Mouse (Mus musculus) limb, embryonic 14.5 days (tissue): ENCODE measurements around the gene Igf1r. TPM values are rescaled to one million over a fixed set of nuclear protein-coding genes. Genes with fewer than 3 reads are reported as not detected.

ENCODE experiments used
- ATAC-seq: fragments of 200-750 bp; cut with Nextera tagmentation; 2 replicates; pipeline ENCODE4 v1.8.0; 2017; ENCODE audit warnings: low read depth, moderate number of reproducible peaks, moderate TSS enrichment; ENCODE audit not compliant: low FRiP score
- DNase-seq: peaks from one replicate; pipeline ENCODE4 v3.0.0-alpha.2; 2015; ENCODE audit warnings: low spot score
- H3K27ac ChIP-seq: fragments of 300-500 bp; sonication (generic); replicated peaks from 2 replicates; pipeline ENCODE4 v1.5.1; 2014; ENCODE audit warnings: low read depth, mild to moderate bottlenecking, low read length, moderate library complexity, mixed read lengths
- H3K27me3 ChIP-seq: fragments of 300-500 bp; sonication (generic); 2 replicates; pipeline ENCODE4 v1.6.1; 2014; ENCODE audit warnings: low read length, mixed read lengths; ENCODE audit not compliant: control insufficient read depth, insufficient read depth
- H3K36me3 ChIP-seq: fragments of 300-500 bp; sonication (generic); 2 replicates; pipeline ENCODE4 v1.6.1; 2014; ENCODE audit warnings: mild to moderate bottlenecking, low read length, moderate library complexity, mixed read lengths; ENCODE audit not compliant: control insufficient read depth, insufficient read depth
- H3K4me1 ChIP-seq: fragments of 300-500 bp; sonication (generic); 2 replicates; pipeline ENCODE4 v1.6.1; 2014; ENCODE audit warnings: antibody characterized with exemption, low read length, mixed read lengths; ENCODE audit not compliant: control insufficient read depth, insufficient read depth
- H3K4me2 ChIP-seq: fragments of 300-500 bp; sonication (generic); replicated peaks from 2 replicates; pipeline ENCODE4 v1.6.1; 2014; ENCODE audit warnings: low read depth, mild to moderate bottlenecking, low read length, moderate library complexity; ENCODE audit not compliant: severe bottlenecking
- H3K4me3 ChIP-seq: fragments of 300-500 bp; sonication (generic); replicated peaks from 2 replicates; pipeline ENCODE4 v1.5.1; 2014; ENCODE audit warnings: low read length
- H3K9ac ChIP-seq: fragments of 300-500 bp; sonication (generic); 2 replicates; pipeline ENCODE4 v1.6.1; 2014; ENCODE audit warnings: mild to moderate bottlenecking, low read depth, low read length, moderate library complexity; ENCODE audit not compliant: severe bottlenecking
- H3K9me3 ChIP-seq: fragments of 300-500 bp; sonication (generic); 2 replicates; pipeline ENCODE4 v1.6.1; 2016; ENCODE audit warnings: low read length; ENCODE audit not compliant: control insufficient read depth
- POLR2A ChIP-seq: fragments of 200-500 bp; IDR thresholded peaks from 2 replicates; pipeline ENCODE4 v1.8.0; 2012; ENCODE audit warnings: inconsistent platforms, mild to moderate bottlenecking, moderate library complexity, borderline replicate concordance; ENCODE audit not compliant: insufficient read depth, insufficient read length; ENCODE audit errors: extremely low read depth
- WGBS: fragments of 180-500 bp; shearing (Covaris S2); extraction: QIAGEN DNeasy Blood & Tissue Kit; methylation state at CpG from one replicate; pipeline ENCODE4 v1.1.7; 2014; 5-methylcytosine and 5-hydroxymethylcytosine counted together
- polyA plus RNA-seq, 2 experiments: library from polyadenylated mRNA; depleted of rRNA in 1 of 2; stranded (reverse) in 1 of 2; unstranded in 1 of 2; fragments of >200 nt; fragmentation: Nextera tagmentation in 1 of 2; extraction: Ambion mirVana in 1 of 2; gene quantifications; 2 replicates each; pipeline versions ENCODE4 v1.2.1 to v1.2.3; 2012 to 2014

The Igf1r gene
- polyA plus RNA-seq, 2 experiments, result 22.5 to 34.6 TPM

GRCm38 (mm10) chr7:67936801-67937200 is 15.8 kb upstream of the Igf1r start:
- no peak for DNase-seq
- no peak overlapping the region for H3K27ac ChIP-seq
- H3K36me3 ChIP-seq, result no peaks in the 10 kb centered on the region
- no peaks in the 10 kb centered on the region for H3K27me3 ChIP-seq
- WGBS, result 88% methylated on average over 7 of the region's 7 CpGs
- H3K9ac ChIP-seq, result no peak overlapping the region
- TF ChIP-seq POLR2A, result no peak
- H3K4me3 ChIP-seq, result no peak overlapping the region
- peaks cover 4% of the 10 kb centered on the region; the same call in 1 of the 2 replicates for H3K4me1 ChIP-seq
- ATAC-seq, result no peak
- H3K9me3 ChIP-seq, result no peaks in the 10 kb centered on the region
- H3K4me2 ChIP-seq, result no peak overlapping the region

- no peak overlapping the region for H3K4me3 ChIP-seq
- no peak overlapping the region for H3K9ac ChIP-seq
- DNase-seq, result no peak
- WGBS, result 88% methylated on average over 9 of the region's 9 CpGs
- H3K9me3 ChIP-seq, result no peaks in the 10 kb centered on the region
- H3K36me3 ChIP-seq, result no peaks in the 10 kb centered on the region
- H3K4me1 ChIP-seq, result peaks cover 5% of the 10 kb centered on the region; the same call in 1 of the 2 replicates
- no peak overlapping the region for H3K4me2 ChIP-seq
- no peak overlapping the region for H3K27ac ChIP-seq
- H3K27me3 ChIP-seq, result no peaks in the 10 kb centered on the region
- ATAC-seq, result no peak
- no peak for TF ChIP-seq POLR2A
Measured at GRCm38 (mm10) chr7:67943805-67944204, 8.8 kb upstream of the Igf1r start.

GRCm38 (mm10) chr7:67946901-67947300 is 5.7 kb upstream of the Igf1r start:
- no peak overlapping the region for H3K27ac ChIP-seq
- no peak overlapping the region for H3K4me3 ChIP-seq
- no peaks in the 10 kb centered on the region for H3K36me3 ChIP-seq
- H3K27me3 ChIP-seq, result no peaks in the 10 kb centered on the region
- DNase-seq (no peak), ATAC-seq (no peak)
- WGBS, result 83% methylated on average over 1 of the region's 1 CpGs
- no peaks in the 10 kb centered on the region for H3K9me3 ChIP-seq
- TF ChIP-seq POLR2A, result no peak
- H3K4me2 ChIP-seq, result no peak overlapping the region
- peaks cover 5% of the 10 kb centered on the region; the same call in 1 of the 2 replicates for H3K4me1 ChIP-seq
- H3K9ac ChIP-seq, result no peak overlapping the region

- Histone ChIP-seq H3K27ac (peak overlapping the region; percentile 100), H3K4me3 (peak overlapping the region; percentile 82), H3K4me2 (peak overlapping the region; percentile 86), H3K27me3 (no peaks in the 10 kb centered on the region), H3K4me1 (peaks cover 10% of the 10 kb centered on the region; the same call in 1 of the 2 replicates), H3K36me3 (no peaks in the 10 kb centered on the region), H3K9me3 (no peaks in the 10 kb centered on the region), H3K9ac (peak overlapping the region; percentile 99)
- DNase-seq (no peak), ATAC-seq (peak; percentile 4)
- TF ChIP-seq POLR2A, result no peak
- WGBS, result under 1% methylated on average over 11 of the region's 24 CpGs
Measured at GRCm38 (mm10) chr7:67950346-67950814, 2.2 kb upstream of the Igf1r start.

- TF ChIP-seq POLR2A, result 0 out of 2 replicates have a peak, but pooled peaks have one; percentile 46
- Histone ChIP-seq H3K27me3 (no peaks in the 10 kb centered on the region), H3K4me2 (peak overlapping the region; percentile 86), H3K4me1 (peaks cover 13% of the 10 kb centered on the region; the same call in 1 of the 2 replicates), H3K27ac (peak overlapping the region; percentile 100), H3K4me3 (peak overlapping the region; percentile 82), H3K9ac (peak overlapping the region; percentile 99), H3K9me3 (no peaks in the 10 kb centered on the region), H3K36me3 (no peaks in the 10 kb centered on the region)
- 1% methylated on average over 58 of the region's 71 CpGs for WGBS
- DNase-seq (peak; percentile 91), ATAC-seq (peak; percentile 76)
Measured at GRCm38 (mm10) chr7:67950815-67951531, 1.7 kb upstream of the Igf1r start.
